In genomic region chr13:41491522-41491921, GRCm38 (mm10) we compare ENCODE assay signal across 28 mouse cellular contexts. TPM values are rescaled to one million over a fixed set of nuclear protein-coding genes. Genes with fewer than 3 reads are reported as not detected.
A peak's percentile ranks its signal among the peaks of the same experiment; 100 is the strongest.
DNase-seq lines count a peak whose midpoint lies in the region; ATAC-seq and TF ChIP-seq lines count a peak whose summit lies in the region.
"Had no signal": no experiment of that assay in that cellular context is flagged by ENCODE, and none has a peak within 500 bp of the region (broad histone marks: within the 10 kb centered on the region; RNA-seq: fewer than 3 reads in every experiment).

No protein-coding gene starts in this region.

- WGBS in embryonic facial prominence, embryonic 14.5 days: 68% methylated on average over 7 of the region's 7 CpGs
- WGBS in embryonic facial prominence, embryonic 10.5 days: 87% methylated on average over 7 of the region's 7 CpGs
- WGBS in lung, embryonic 14.5 days: 69% methylated on average over 7 of the region's 7 CpGs

- H3K9me3 ChIP-seq in embryonic facial prominence, embryonic 14.5 days (ENCODE audit: control insufficient read depth, low read length): no peaks in the 10 kb centered on the region
- H3K9me3 ChIP-seq in embryonic facial prominence, embryonic 10.5 days: no peaks in the 10 kb centered on the region
- no peaks in the 10 kb centered on the region for H3K9me3 ChIP-seq in lung, embryonic 14.5 days (ENCODE audit: low read depth, low read length)
- no peaks in the 10 kb centered on the region for H3K9me3 ChIP-seq in CH12.LX (replicated peaks; ENCODE audit: low read length)
- H3K9me3 ChIP-seq: embryonic facial prominence, embryonic 12.5 days; hindbrain, embryonic 13.5 days; kidney, embryonic 15.5 days had no signal

- H3K4me1 ChIP-seq in embryonic facial prominence, embryonic 14.5 days (ENCODE audit: control insufficient read depth, insufficient read depth, low read length): no peaks in the 10 kb centered on the region; the same call in 1 of the 2 replicates
- peaks cover 27% of the 10 kb centered on the region for H3K4me1 ChIP-seq in embryonic facial prominence, embryonic 10.5 days
- peaks cover 5% of the 10 kb centered on the region; the same call in 1 of the 2 replicates for H3K4me1 ChIP-seq in lung, embryonic 14.5 days (ENCODE audit: insufficient read depth)
- peaks cover 44 to 67% of the 10 kb centered on the region in 2 experiments for H3K4me1 ChIP-seq in CH12.LX (ENCODE audit: control insufficient read depth in 1 of 2, insufficient read depth in 2 of 2)

- peaks cover 11% of the 10 kb centered on the region for H3K79me2 ChIP-seq in CH12.LX (replicated peaks; ENCODE audit: control insufficient read depth, extremely low read depth, insufficient read depth, poor library complexity, severe bottlenecking)

- H3K27me3 ChIP-seq in embryonic facial prominence, embryonic 14.5 days (replicated peaks; ENCODE audit: control insufficient read depth, insufficient read depth, low read length): no peaks in the 10 kb centered on the region
- no peaks in the 10 kb centered on the region for H3K27me3 ChIP-seq in embryonic facial prominence, embryonic 10.5 days (replicated peaks; ENCODE audit: low read depth, poor library complexity, severe bottlenecking)
- H3K27me3 ChIP-seq in lung, embryonic 14.5 days (ENCODE audit: insufficient read depth, low read length): no peaks in the 10 kb centered on the region
- no peaks in the 10 kb centered on the region for H3K27me3 ChIP-seq in CH12.LX (replicated peaks)
- H3K27me3 ChIP-seq in splenic B cell, adult 2 months (ENCODE audit: control insufficient read depth, insufficient read depth, low read length, poor library complexity, severe bottlenecking): no peaks in the 10 kb centered on the region
- H3K27me3 ChIP-seq: embryonic facial prominence, embryonic 12.5 days; hindbrain, embryonic 13.5 days; kidney, embryonic 15.5 days had no signal

- TF ChIP-seq EP300 in CH12.LX (IDR thresholded peaks at IDR 0.05; ENCODE audit: low read length): peak; percentile 93

- H3K9ac ChIP-seq in embryonic facial prominence, embryonic 14.5 days (ENCODE audit: low read depth, low read length): no peak overlapping the region
- H3K9ac ChIP-seq in lung, embryonic 14.5 days: no peak overlapping the region
- H3K9ac ChIP-seq in CH12.LX (ENCODE audit: insufficient read depth, low read depth): peak overlapping the region; percentile 3; the same call in 1 of the 2 replicates
- H3K9ac ChIP-seq: embryonic facial prominence, embryonic 12.5 days; hindbrain, embryonic 13.5 days; kidney, embryonic 15.5 days; liver, embryonic 14.5 days had no signal

- no peak; the same call in 1 of the 2 replicates for TF ChIP-seq RAD21 in CH12.LX (IDR thresholded peaks at IDR 0.05; ENCODE audit: low read depth, low read length)

- ATAC-seq in embryonic facial prominence, embryonic 14.5 days (ENCODE audit: low read depth): no peak
- ATAC-seq in lung, embryonic 14.5 days (ENCODE audit: insufficient read depth): no peak
- ATAC-seq: CD4-positive, CD25-positive, alpha-beta regulatory T cell, adult 4 months; forebrain, embryonic 14.5 days; lung, postnatal 0 days had no signal

- no peak overlapping the region for H3K4me2 ChIP-seq in embryonic facial prominence, embryonic 14.5 days (ENCODE audit: low read depth, low read length)
- no peak overlapping the region for H3K4me2 ChIP-seq in lung, embryonic 14.5 days
- H3K4me2 ChIP-seq in CH12.LX (ENCODE audit: insufficient read depth, low read depth, poor library complexity, severe bottlenecking): peak overlapping the region; percentile 66
- H3K4me2 ChIP-seq: embryonic facial prominence, embryonic 12.5 days; hindbrain, embryonic 13.5 days; kidney, embryonic 15.5 days had no signal

- in situ Hi-C loops in CH12.LX (cut with MboI; ENCODE audit: low pct_ligation_motif_present, low pct_unique_long_range_greater_than_20kb, low sequenced_read_pairs): no loop called here

- dilution Hi-C loops in CH12.LX (cut with MboI; ENCODE audit: extremely low pct_ligation_motif_present, extremely low pct_unique_long_range_greater_than_20kb, low sequenced_read_pairs): no loop called here

- TF ChIP-seq CTCF in lung, embryonic 14.5 days (IDR thresholded peaks at IDR 0.05; ENCODE audit: low read depth): no peak
- no peak for TF ChIP-seq CTCF in CH12.LX (conservative IDR thresholded peaks at IDR 0.05 in 1 of 2, IDR thresholded peaks at IDR 0.05 in 1 of 2; ENCODE audit: low read depth in 2 of 2, low read length in 2 of 2)

- no peak overlapping the region for H3K4me3 ChIP-seq in embryonic facial prominence, embryonic 14.5 days (ENCODE audit: low read depth, low read length)
- H3K4me3 ChIP-seq in embryonic facial prominence, embryonic 10.5 days: no peak overlapping the region
- H3K4me3 ChIP-seq in lung, embryonic 14.5 days (ENCODE audit: low read depth, low read length): no peak overlapping the region
- peak overlapping the region; percentile 0 to 38 (median 19) for H3K4me3 ChIP-seq in CH12.LX (replicated peaks in 1 of 3; ENCODE audit: low read depth in 2 of 3, low read length in 2 of 3, poor library complexity in 1 of 3)
- H3K4me3 ChIP-seq: embryonic facial prominence, embryonic 12.5 days; erythroblast, embryonic 14.5 days; hindbrain, embryonic 13.5 days; kidney, embryonic 15.5 days had no signal

- no peak overlapping the region for H3K27ac ChIP-seq in embryonic facial prominence, embryonic 14.5 days (replicated peaks; ENCODE audit: low read depth, low read length)
- no peak overlapping the region for H3K27ac ChIP-seq in embryonic facial prominence, embryonic 10.5 days (replicated peaks)
- H3K27ac ChIP-seq in lung, embryonic 14.5 days (ENCODE audit: low read depth): no peak overlapping the region
- H3K27ac ChIP-seq in CH12.LX (ENCODE audit: insufficient read depth, low read depth): peak overlapping the region; percentile 87
- H3K27ac ChIP-seq: embryonic facial prominence, embryonic 12.5 days; hindbrain, embryonic 13.5 days; kidney, embryonic 15.5 days; liver, embryonic 14.5 days had no signal

- no peaks in the 10 kb centered on the region for H3K36me3 ChIP-seq in embryonic facial prominence, embryonic 14.5 days (ENCODE audit: control insufficient read depth, insufficient read depth, low read length)
- H3K36me3 ChIP-seq in embryonic facial prominence, embryonic 10.5 days (replicated peaks): no peaks in the 10 kb centered on the region
- no peaks in the 10 kb centered on the region for H3K36me3 ChIP-seq in lung, embryonic 14.5 days (ENCODE audit: insufficient read depth)
- H3K36me3 ChIP-seq in CH12.LX (replicated peaks in 1 of 2; ENCODE audit: control insufficient read depth in 1 of 2, insufficient read depth in 1 of 2, low read length in 1 of 2): peaks cover 0 to 2% of the 10 kb centered on the region in 2 experiments
- H3K36me3 ChIP-seq in splenic B cell, adult 2 months (ENCODE audit: control insufficient read depth, insufficient read depth, low read length, poor library complexity, severe bottlenecking): no peaks in the 10 kb centered on the region
- H3K36me3 ChIP-seq: embryonic facial prominence, embryonic 12.5 days; hindbrain, embryonic 13.5 days; kidney, embryonic 15.5 days had no signal

- no peak for TF ChIP-seq POLR2A in CH12.LX (IDR thresholded peaks at IDR 0.05; ENCODE audit: low read depth, low read length)

- peak; percentile 24 for DNase-seq in embryonic facial prominence, embryonic 14.5 days (ENCODE audit: low spot score)
- DNase-seq in embryonic facial prominence, embryonic 10.5 days (ENCODE audit: low spot score): no peak
- DNase-seq in lung, embryonic 14.5 days: peak; percentile 17
- DNase-seq in lung, postnatal 25 days (ENCODE audit: low spot score): no peak
- peak; percentile 93 for DNase-seq in CH12.LX (ENCODE audit: extremely low read depth)
- peak; percentile 86 for DNase-seq in splenic B cell, adult 2 months (ENCODE audit: low read depth, low spot score)
- no peak for DNase-seq in adrenal gland, postnatal 4 days (ENCODE audit: low spot score in 2 of 2)
- DNase-seq in frontal cortex, postnatal 36 days (ENCODE audit: low spot score in 2 of 2): no peak
- DNase-seq: adrenal gland, postnatal 25 days; cerebellum, adult 11-12 months; cerebellum, postnatal 14 days; gastrocnemius, postnatal 25 days; kidney, adult 11 months; kidney, postnatal 4 days; layer of hippocampus, adult 9-11 months; midbrain, embryonic 14.5 days; retina, postnatal 1 day; right cerebral cortex, postnatal 25 days; thymus, adult 18-20 months; thymus, postnatal 36 days had no signal

TF ChIP-seq in CH12.LX, 34 proteins besides CTCF, POLR2A, EP300 and RAD21 (continues in another document):
- TF ChIP-seq POLR2AphosphoS2 (IDR thresholded peaks at IDR 0.05; ENCODE audit: low read depth, low read length) (no peak), RCOR1 (conservative IDR thresholded peaks at IDR 0.05; ENCODE audit: low read depth, low read length) (0 out of 2 replicates have a peak, but pooled peaks have one; percentile 68), SIN3A (IDR thresholded peaks at IDR 0.05; ENCODE audit: low read length) (peak; percentile 85), TBP (conservative IDR thresholded peaks at IDR 0.05; ENCODE audit: low read depth, low read length) (peak; percentile 50; the same call in 1 of the 2 replicates), TCF12 (IDR thresholded peaks at IDR 0.05; ENCODE audit: low read depth, low read length) (peak; percentile 81), NELFE (IDR thresholded peaks at IDR 0.05; ENCODE audit: low read depth, low read length) (no peak), MEF2A (IDR thresholded peaks at IDR 0.05; ENCODE audit: borderline replicate concordance, low read depth, low read length) (peak; percentile 100), MAX (IDR thresholded peaks at IDR 0.05; ENCODE audit: low read length) (peak; percentile 71), MAZ (IDR thresholded peaks at IDR 0.05; ENCODE audit: low read depth, low read length) (peak; percentile 90), ZMIZ1 (IDR thresholded peaks at IDR 0.05; ENCODE audit: low read depth, low read length) (peak; percentile 68; the same call in 1 of the 2 replicates), MAFK (IDR thresholded peaks at IDR 0.05; ENCODE audit: insufficient replicate concordance, low read length) (peak; percentile 49), PAX5 (IDR thresholded peaks at IDR 0.05; ENCODE audit: low read length) (no peak), CHD2 (IDR thresholded peaks at IDR 0.05; ENCODE audit: low read length) (peak; percentile 58; the same call in 1 of the 2 replicates), CHD1 (IDR thresholded peaks at IDR 0.05; ENCODE audit: low read depth, low read length) (peak; percentile 96), BHLHE40 (IDR thresholded peaks at IDR 0.05; ENCODE audit: low read depth, low read length) (peak; percentile 88)

RNA-seq across cellular contexts. Expression of gene Nedd9, which starts 4.4 kb away (rescaled TPM):
- polyA plus RNA-seq in embryonic facial prominence, embryonic 14.5 days (2014; fragmentation: Nextera tagmentation; extraction: Ambion mirVana): 31.1 and 32.1 TPM in 2 replicates
- 17.4 and 19.1 TPM in 2 replicates for polyA plus RNA-seq in embryonic facial prominence, embryonic 10.5 days (2016; fragmentation: Nextera tagmentation; extraction: Ambion mirVana)
- polyA plus RNA-seq in lung, embryonic 14.5 days (2014; fragmentation: Nextera tagmentation; extraction: Ambion mirVana): 86.5 and 89.4 TPM in 2 replicates
- total RNA-seq in CH12.LX (2012; rRNA removed): 42.5 and 46.5 TPM in 2 replicates
- total RNA-seq in CH12.LX (2014; rRNA removed): 44.6 and 48.7 TPM in 2 replicates
- 41.3 and 54.1 TPM in 2 replicates for polyA plus RNA-seq in CH12.LX (2012; ENCODE audit: insufficient read length, low read depth)
- total RNA-seq in adrenal gland, postnatal 4 days (2021): 10 to 100 TPM; 31.6 to 37.2 TPM
- polyA plus RNA-seq: erythroblast, embryonic 14.5 days had no signal

Comparison
In these comparisons a context has a peak if more than half of its experiments do, and no peak if none do; other contexts are left out.
1. DNase-seq: peak in embryonic facial prominence, embryonic 14.5 days (single experiment), lung, embryonic 14.5 days (single experiment), CH12.LX (single experiment) and splenic B cell, adult 2 months (single experiment); none in embryonic facial prominence, embryonic 10.5 days (single experiment), lung, postnatal 25 days (single experiment), adrenal gland, postnatal 4 days (0 of 2) and frontal cortex, postnatal 36 days (0 of 2).
2. H3K4me3 ChIP-seq: peak in CH12.LX (3 of 3); none in embryonic facial prominence, embryonic 14.5 days (single experiment), embryonic facial prominence, embryonic 10.5 days (single experiment) and lung, embryonic 14.5 days (single experiment).